Mouse (Mus musculus) cortical plate, adult 2 months (tissue): Measurements from ENCODE around the gene Fsip1.

Experiments
- CTCF ChIP-seq: fragments of 200-500 bp; IDR thresholded peaks from 2 replicates; pipeline ENCODE4 v1.5.1; 2011; ENCODE audit warnings: mild to moderate bottlenecking, control low read depth, low read length; ENCODE audit not compliant: insufficient read depth; ENCODE audit errors: extremely low read depth
- POLR2A ChIP-seq: fragments of 200-500 bp; IDR thresholded peaks from 2 replicates; pipeline ENCODE4 v1.6.1; 2011; ENCODE audit warnings: mild to moderate bottlenecking, low read length, control low read depth; ENCODE audit not compliant: insufficient read depth; ENCODE audit errors: extremely low read depth

GRCm38 (mm10) chr2:118085647-118086046, 171.1 kb downstream of the Fsip1 start:
- TF ChIP-seq CTCF (no peak), POLR2A (no peak)
